Mouse (Mus musculus) ES-Bruce4 (cell line): ENCODE measurements at regions not wholly inside any gene's neighbourhood (a gene's known extent, or its start where the extent isn't known, plus 50 kb on each side); places are given as distances from the start of the nearest gene placed in this dataset.

Source experiments
- CTCF ChIP-seq: IDR thresholded peaks from one replicate; pipeline ENCODE4 v1.8.1; 2011; ENCODE audit warnings: low read depth, low read length
- POLR2A ChIP-seq: IDR thresholded peaks from one replicate; pipeline ENCODE4 v1.8.1; 2011; ENCODE audit warnings: low read length; ENCODE audit not compliant: insufficient read depth

GRCm38 (mm10) chr15:74382556-74382955 lies 253.6 kb downstream of the Mroh4 start:
- TF ChIP-seq CTCF (no peak), POLR2A (no peak)
